Mouse (Mus musculus) urinary bladder, adult 2 months (tissue): Measurements from ENCODE around the gene Dhx32. TPM values are rescaled to one million over a fixed set of nuclear protein-coding genes. Genes with fewer than 3 reads are reported as not detected.

Source experiments
- polyA plus RNA-seq: library from polyadenylated mRNA; depleted of rRNA; stranded (reverse); fragments of >200 nt; gene quantifications from 2 replicates; pipeline ENCODE4 v1.2.3, GENCODE M21; 2012; rRNA removed

The Dhx32 gene
- polyA plus RNA-seq, 1 experiment: 35.3 TPM

Other genes with a start within 250 kb of the Dhx32 start
- not detected in 2 replicates for gene Tex36, start 180.6 kb downstream of the Dhx32 start, polyA plus RNA-seq
- gene Edrf1, start 145.2 kb downstream of the Dhx32 start, polyA plus RNA-seq: 17.9 and 22.1 TPM in 2 replicates
- gene Mmp21, start 102.7 kb downstream of the Dhx32 start, polyA plus RNA-seq: not detected in 2 replicates
- 91.8 and 99.0 TPM in 2 replicates for gene Bccip, start 73.4 kb downstream of the Dhx32 start, polyA plus RNA-seq
- 23.3 and 32.4 TPM in 2 replicates for gene Uros, start 72.7 kb downstream of the Dhx32 start, polyA plus RNA-seq
- 0.13 and 0.29 TPM in 2 replicates for gene Fank1, start 5.9 kb downstream of the Dhx32 start, polyA plus RNA-seq